Mouse (Mus musculus) forebrain, embryonic 10.5 days (tissue): Measurements from ENCODE around the gene Ctdsp1. TPM values are rescaled to one million over a fixed set of nuclear protein-coding genes. Genes with fewer than 3 reads are reported as not detected.
A peak's percentile ranks its signal among the peaks of the same experiment; 100 is the strongest.
"Not testable (repeated sequence)": the region's sequence is repeated elsewhere in the genome, so short reads cannot be mapped to it uniquely, and the experiment has no call there.

Experiments
- DNase-seq: peaks from one replicate; pipeline ENCODE4 v3.0.0-alpha.2; 2017; ENCODE audit warnings: low spot score; ENCODE audit errors: extremely low spot score
- H3K27ac ChIP-seq: fragments of 300-500 bp; sonication (generic); 2 replicates; pipeline ENCODE4 v1.5.1; 2016; ENCODE audit warnings: mild to moderate bottlenecking
- H3K27me3 ChIP-seq: fragments of 300-500 bp; sonication (generic); 2 replicates; pipeline ENCODE4 v1.6.1; 2016; ENCODE audit warnings: mild to moderate bottlenecking; ENCODE audit not compliant: poor library complexity, severe bottlenecking
- H3K36me3 ChIP-seq: fragments of 300-500 bp; sonication (generic); replicated peaks from 2 replicates; pipeline ENCODE4 v1.6.1; 2016; ENCODE audit warnings: mild to moderate bottlenecking, moderate library complexity
- H3K4me1 ChIP-seq: fragments of 300-500 bp; sonication (generic); 2 replicates; pipeline ENCODE4 v1.6.1; 2016
- H3K4me3 ChIP-seq: fragments of 300-500 bp; sonication (generic); 2 replicates; pipeline ENCODE4 v1.5.1; 2016; ENCODE audit warnings: mild to moderate bottlenecking, moderate library complexity
- H3K9me3 ChIP-seq: fragments of 300-500 bp; sonication (generic); 2 replicates; pipeline ENCODE4 v1.6.1; 2016; ENCODE audit warnings: mild to moderate bottlenecking, moderate library complexity
- WGBS: fragments of 180-500 bp; shearing (Covaris S2); methylation state at CpG from one replicate; pipeline ENCODE4 v1.1.7; 2016; 5-methylcytosine and 5-hydroxymethylcytosine counted together
- polyA plus RNA-seq: library from polyadenylated mRNA; unstranded; fragments of >200 nt; fragmentation: Nextera tagmentation; extraction: Ambion mirVana; gene quantifications from 2 replicates; pipeline ENCODE4 v1.2.1, GENCODE M21; 2016

Gene Ctdsp1
- polyA plus RNA-seq, 1 experiment from 2014 or later, result 38.0 TPM

GRCm38 (mm10) chr1:74393010-74393409 lies 1.7 kb downstream of the Ctdsp1 start:
- Histone ChIP-seq H3K27ac (peak overlapping the region; percentile 98), H3K4me1 (peaks cover 71% of the 10 kb centered on the region), H3K27me3 (peaks cover 29% of the 10 kb centered on the region), H3K4me3 (peak overlapping the region; percentile 92), H3K36me3 (peaks cover 23% of the 10 kb centered on the region), H3K9me3 (no peaks in the 10 kb centered on the region)
- WGBS, result 43% methylated on average over 7 of the region's 7 CpGs
- DNase-seq, result no peak

- peak overlapping the region; percentile 92; the same call in 1 of the 2 replicates for H3K4me3 ChIP-seq
- no peaks in the 10 kb centered on the region for H3K9me3 ChIP-seq
- no peak for DNase-seq
- H3K36me3 ChIP-seq, result peaks cover 23% of the 10 kb centered on the region
- H3K27ac ChIP-seq, result peak overlapping the region; percentile 98
- peaks cover 74% of the 10 kb centered on the region for H3K4me1 ChIP-seq
- H3K27me3 ChIP-seq, result peaks cover 22% of the 10 kb centered on the region
- 93% methylated on average over 9 of the region's 9 CpGs for WGBS
Observed at GRCm38 (mm10) chr1:74393697-74394096, 2.4 kb downstream of the Ctdsp1 start.

GRCm38 (mm10) chr1:74394311-74394710 lies 3.0 kb downstream of the Ctdsp1 start:
- no peaks in the 10 kb centered on the region for H3K9me3 ChIP-seq
- no peak overlapping the region for H3K27ac ChIP-seq
- H3K36me3 ChIP-seq, result peaks cover 23% of the 10 kb centered on the region
- WGBS, result 92% methylated on average over 9 of the region's 9 CpGs
- DNase-seq, result no peak
- peaks cover 73% of the 10 kb centered on the region for H3K4me1 ChIP-seq
- H3K27me3 ChIP-seq, result peaks cover 16% of the 10 kb centered on the region
- H3K4me3 ChIP-seq, result 0 out of 2 replicates have a peak overlapping the region, but pooled peaks have one; percentile 92

GRCm38 (mm10) chr1:74394858-74395257 lies 3.5 kb downstream of the Ctdsp1 start:
- peaks cover 23% of the 10 kb centered on the region for H3K36me3 ChIP-seq
- H3K27ac ChIP-seq, result no peak overlapping the region
- H3K9me3 ChIP-seq, result no peaks in the 10 kb centered on the region
- WGBS, result 92% methylated on average over 15 of the region's 15 CpGs
- DNase-seq, result no peak
- H3K27me3 ChIP-seq, result peaks cover 11% of the 10 kb centered on the region
- H3K4me3 ChIP-seq, result no peak overlapping the region
- peaks cover 67% of the 10 kb centered on the region for H3K4me1 ChIP-seq

- Histone ChIP-seq H3K27me3 (peaks cover 6% of the 10 kb centered on the region), H3K4me3 (no peak overlapping the region), H3K4me1 (peaks cover 63% of the 10 kb centered on the region), H3K27ac (no peak overlapping the region), H3K9me3 (no peaks in the 10 kb centered on the region), H3K36me3 (peaks cover 23% of the 10 kb centered on the region)
- WGBS, result 88% methylated on average over 12 of the region's 13 CpGs
- DNase-seq, result no peak
Observed at GRCm38 (mm10) chr1:74395290-74395689, 4.0 kb downstream of the Ctdsp1 start.

GRCm38 (mm10) chr1:74396456-74397222 lies 5.3 kb downstream of the Ctdsp1 start:
- H3K27me3 ChIP-seq, DNase-seq, H3K9me3 ChIP-seq: not testable (repeated sequence)
- peak overlapping the region; percentile 88 for H3K27ac ChIP-seq
- WGBS, result 7% methylated on average over 12 of the region's 12 CpGs
- peaks cover 23% of the 10 kb centered on the region for H3K36me3 ChIP-seq
- peaks cover 52% of the 10 kb centered on the region for H3K4me1 ChIP-seq
- peak overlapping the region; percentile 57 for H3K4me3 ChIP-seq

GRCm38 (mm10) chr1:74397268-74397918 lies 6.1 kb downstream of the Ctdsp1 start:
- Histone ChIP-seq H3K27me3 (no peaks in the 10 kb centered on the region), H3K4me1 (peaks cover 44% of the 10 kb centered on the region), H3K36me3 (peaks cover 23% of the 10 kb centered on the region), H3K9me3 (no peaks in the 10 kb centered on the region), H3K27ac (peak overlapping the region; percentile 88), H3K4me3 (peak overlapping the region; percentile 57)
- DNase-seq, result peak; percentile 98
- WGBS, result under 1% methylated on average over 41 of the region's 41 CpGs

- peak overlapping the region; percentile 88 for H3K27ac ChIP-seq
- H3K36me3 ChIP-seq, result peaks cover 23% of the 10 kb centered on the region
- H3K4me3 ChIP-seq, result peak overlapping the region; percentile 57
- H3K4me1 ChIP-seq, result peaks cover 38% of the 10 kb centered on the region
- WGBS, result 6% methylated on average over 11 of the region's 11 CpGs
- DNase-seq, result peak; percentile 74
- no peaks in the 10 kb centered on the region for H3K27me3 ChIP-seq
- H3K9me3 ChIP-seq, result no peaks in the 10 kb centered on the region
Observed at GRCm38 (mm10) chr1:74397919-74398451, 6.7 kb downstream of the Ctdsp1 start.

- H3K27me3 ChIP-seq, result no peaks in the 10 kb centered on the region
- DNase-seq, result no peak
- H3K27ac ChIP-seq, result no peak overlapping the region
- H3K4me1 ChIP-seq, result peaks cover 22% of the 10 kb centered on the region
- H3K4me3 ChIP-seq, result no peak overlapping the region
- 86% methylated on average over 3 of the region's 3 CpGs for WGBS
- no peaks in the 10 kb centered on the region for H3K9me3 ChIP-seq
- H3K36me3 ChIP-seq, result no peaks in the 10 kb centered on the region; the same call in 1 of the 2 replicates
Observed at GRCm38 (mm10) chr1:74400531-74400930, 9.2 kb downstream of the Ctdsp1 start.

GRCm38 (mm10) chr1:74401015-74401702 lies 9.8 kb downstream of the Ctdsp1 start:
- peaks cover 19% of the 10 kb centered on the region for H3K4me1 ChIP-seq

GRCm38 (mm10) chr1:74404206-74404605 lies 12.9 kb downstream of the Ctdsp1 start:
- H3K36me3 ChIP-seq, result no peaks in the 10 kb centered on the region
- no peak for DNase-seq
- H3K4me3 ChIP-seq, result no peak overlapping the region
- no peak overlapping the region for H3K27ac ChIP-seq
- H3K4me1 ChIP-seq, result no peaks in the 10 kb centered on the region
- H3K9me3 ChIP-seq, result no peaks in the 10 kb centered on the region
- 93% methylated on average over 4 of the region's 4 CpGs for WGBS
- no peaks in the 10 kb centered on the region for H3K27me3 ChIP-seq

More at GRCm38 (mm10) chr1:74401015-74401702, 9.8 kb downstream of the Ctdsp1 start:
- Histone ChIP-seq H3K9me3 (no peaks in the 10 kb centered on the region), H3K27me3 (no peaks in the 10 kb centered on the region), H3K4me3 (no peak overlapping the region), H3K36me3 (no peaks in the 10 kb centered on the region), H3K27ac (no peak overlapping the region)
- no peak for DNase-seq
- WGBS, result 59% methylated on average over 16 of the region's 16 CpGs

GRCm38 (mm10) chr1:74408589-74409504 lies 17.5 kb downstream of the Ctdsp1 start, which contains the start of gene Vil1:
Gene Vil1, plus strand, starts transcription at chr1:74409376.
- no peak within 1 kb of the TSS for H3K27ac ChIP-seq
- no peak for DNase-seq
- no peaks in the 10 kb centered on the region for H3K4me1 ChIP-seq
- WGBS, result 71% methylated on average over 15 of the region's 15 CpGs
- no peak within 1 kb of the TSS for H3K4me3 ChIP-seq
- no peaks in the 10 kb centered on the region for H3K36me3 ChIP-seq
- no peaks in the 10 kb centered on the region for H3K9me3 ChIP-seq
- H3K27me3 ChIP-seq, result no peaks in the 10 kb centered on the region
